Mouse (Mus musculus): ENCODE measurements at regions not wholly inside any gene's neighbourhood (a gene's known extent, or its start where the extent isn't known, plus 50 kb on each side); places are given as distances from the start of the nearest gene placed in this dataset.

- no peak for DNase-seq
These were observed 55.5 kb upstream of the Trio start for GRCm38 (mm10) chr15:28081147-28081546.

GRCm38 (mm10) chr15:28082411-28082810 lies 56.8 kb upstream of the Trio start:
- no peak for DNase-seq

- peak; percentile 6 for DNase-seq
These were observed 80.3 kb upstream of the Trio start for GRCm38 (mm10) chr15:28105956-28106355.

- DNase-seq: no peak
These were observed 84.3 kb upstream of the Trio start for GRCm38 (mm10) chr15:28109916-28110315.

- DNase-seq: no peak
These were observed 87.8 kb upstream of the Trio start for GRCm38 (mm10) chr15:28113491-28113890.

GRCm38 (mm10) chr15:28114180-28114747 lies 88.6 kb upstream of the Trio start:
- DNase-seq: no peak

- DNase-seq: no peak
These were observed 76.7 kb upstream of the Dnah5 start for GRCm38 (mm10) chr15:28126846-28127245.

GRCm38 (mm10) chr15:28129536-28129935 lies 74.0 kb upstream of the Dnah5 start:
- DNase-seq: no peak

GRCm38 (mm10) chr15:28131546-28131945 lies 72.0 kb upstream of the Dnah5 start:
- no peak for DNase-seq

- DNase-seq: no peak
These were observed 70.3 kb upstream of the Dnah5 start for GRCm38 (mm10) chr15:28133171-28133810.

- no peak for DNase-seq
These were observed 69.3 kb upstream of the Dnah5 start for GRCm38 (mm10) chr15:28134206-28134605.

- no peak for DNase-seq
These were observed 64.7 kb upstream of the Dnah5 start for GRCm38 (mm10) chr15:28138806-28139205.

- no peak for DNase-seq
These were observed 63.3 kb upstream of the Dnah5 start for GRCm38 (mm10) chr15:28140301-28140700.

GRCm38 (mm10) chr15:28141345-28141744 lies 62.2 kb upstream of the Dnah5 start:
- no peak for DNase-seq

GRCm38 (mm10) chr15:28144217-28144616 lies 59.3 kb upstream of the Dnah5 start:
- no peak for DNase-seq

- DNase-seq: no peak
These were observed 58.7 kb upstream of the Dnah5 start for GRCm38 (mm10) chr15:28144846-28145245.

- DNase-seq: no peak
These were observed 51.9 kb upstream of the Dnah5 start for GRCm38 (mm10) chr15:28151678-28152077.
